In the genomic region with DNA sequence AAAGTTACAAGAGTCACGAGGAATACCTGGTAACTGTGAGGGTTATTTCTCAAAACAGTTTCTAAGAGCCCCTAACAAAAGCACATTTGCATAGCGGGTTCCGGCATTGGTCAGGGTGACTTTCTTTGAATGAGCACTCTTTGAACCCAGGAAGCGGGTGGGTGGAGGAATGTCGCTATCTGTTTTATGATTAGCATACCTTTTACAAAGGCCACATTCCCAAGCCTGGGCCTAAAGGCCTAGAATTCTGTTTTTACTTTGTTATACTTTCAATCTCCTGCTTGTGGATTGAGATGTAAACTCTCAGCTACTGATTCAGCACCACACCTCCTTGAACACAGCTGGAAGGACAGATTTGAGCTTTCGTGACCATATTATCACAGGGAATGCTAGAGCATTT, we compare ENCODE assay signal across 7 mouse cellular contexts. TPM values are rescaled to one million over a fixed set of nuclear protein-coding genes. Genes with fewer than 3 reads are reported as not detected.
DNase-seq lines count a peak whose midpoint lies in the region; TF ChIP-seq lines count a peak whose summit lies in the region.
"Not testable (repeated sequence)": the region's sequence is repeated elsewhere in the genome, so short reads cannot be mapped to it uniquely, and the experiment has no call there.
"Had no signal": no experiment of that assay in that cellular context is flagged by ENCODE, and none has a peak within 500 bp of the region (broad histone marks: within the 10 kb centered on the region; RNA-seq: fewer than 3 reads in every experiment).

No protein-coding gene starts in this region.

- H3K27ac ChIP-seq in ES-Bruce4 (ENCODE audit: insufficient read depth, low read length): peak overlapping the region; percentile 36; the same call in 1 of the 2 replicates

- not testable (repeated sequence) for H3K4me3 ChIP-seq in ES-Bruce4 (ENCODE audit: low read depth, low read length)

- not testable (repeated sequence) for H3K4me1 ChIP-seq in ES-Bruce4 (ENCODE audit: control insufficient read depth, insufficient read depth, low read length)

- TF ChIP-seq POLR2A in ES-Bruce4 (IDR thresholded peaks at IDR 0.05; ENCODE audit: insufficient read depth, low read length): not testable (repeated sequence)

- not testable (repeated sequence) for TF ChIP-seq EP300 in ES-Bruce4 (IDR thresholded peaks at IDR 0.05; ENCODE audit: insufficient read depth, low read depth, low read length)

- H3K36me3 ChIP-seq in ES-Bruce4 (ENCODE audit: control insufficient read depth, insufficient read depth, low read length, poor library complexity, severe bottlenecking): not testable (repeated sequence)

- DNase-seq in CD4-positive, CD25-positive, alpha-beta regulatory T cell, adult 2 months (ENCODE audit: low read depth, low spot score): peak; percentile 15
- DNase-seq in ES-CJ7 (ENCODE audit: low read depth, low spot score) (peak; percentile 34), R1 (ENCODE audit: low read depth, low spot score) (peak; percentile 90), ZHBTc4 (ENCODE audit: low read depth, low spot score) (peak; percentile 71)

- not testable (repeated sequence) for H3K9ac ChIP-seq in ES-Bruce4 (ENCODE audit: low read depth, poor library complexity, severe bottlenecking)

- TF ChIP-seq CTCF in ES-Bruce4 (IDR thresholded peaks at IDR 0.05; ENCODE audit: low read depth, low read length): not testable (repeated sequence)

- peaks cover 73% of the 10 kb centered on the region for H3K9me3 ChIP-seq in ES-Bruce4 (replicated peaks; ENCODE audit: control insufficient read depth, insufficient read depth, low read length, poor library complexity, severe bottlenecking)

- not testable (repeated sequence) for H3K27me3 ChIP-seq in ES-Bruce4 (ENCODE audit: control insufficient read depth, insufficient read depth, low read length, poor library complexity, severe bottlenecking)

RNA-seq across cellular contexts. Expression of gene Shisal2b, which starts 53.1 kb away (rescaled TPM):
- polyA plus RNA-seq in ES-Bruce4 (2011; ENCODE audit: insufficient read depth, insufficient read length, low read depth, missing spikeins): not detected in 2 replicates
- polyA plus RNA-seq: C2C12, G1E had no signal

Comparison
In these comparisons a context has a peak if more than half of its experiments do, and no peak if none do; other contexts are left out.
1. DNase-seq: peak in every context shown above with its lines; median percentile 90 in R1; 71 in ZHBTc4; 34 in ES-CJ7; 15 in CD4-positive, CD25-positive, alpha-beta regulatory T cell, adult 2 months.